In the genomic region with DNA sequence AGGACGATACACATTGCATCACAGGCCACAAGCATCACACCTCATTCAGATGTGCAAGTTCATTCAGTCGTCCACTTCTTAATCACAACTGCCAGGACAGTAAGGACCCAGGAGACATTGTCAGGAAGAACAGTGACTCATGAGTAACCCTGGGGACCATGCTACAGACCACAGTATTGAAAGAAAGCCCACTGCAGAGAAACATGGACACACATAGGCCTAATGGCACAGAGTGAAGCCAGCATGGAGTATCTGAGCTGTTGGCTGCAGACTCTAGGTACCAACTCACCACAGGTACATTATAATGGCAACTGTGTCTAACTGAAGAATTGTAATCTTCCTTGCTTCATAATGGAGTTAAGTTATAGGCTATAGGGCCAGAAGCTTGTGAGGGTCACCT, we compare ENCODE assay signal across 17 mouse cellular contexts.
DNase-seq lines count a peak whose midpoint lies in the region; TF ChIP-seq lines count a peak whose summit lies in the region.
"Had no signal": no experiment of that assay in that cellular context is flagged by ENCODE, and none has a peak within 500 bp of the region (broad histone marks: within the 10 kb centered on the region; RNA-seq: fewer than 3 reads in every experiment).

No protein-coding gene starts in this region.

- no peak for TF ChIP-seq CTCF in heart, adult 2 months (IDR thresholded peaks at IDR 0.05)

- H3K27me3 ChIP-seq in heart, adult 2 months (ENCODE audit: control insufficient read depth, insufficient read depth, low read length): no peaks in the 10 kb centered on the region
- H3K27me3 ChIP-seq in heart, embryonic 10.5 days (ENCODE audit: insufficient read depth, poor library complexity, severe bottlenecking): no peaks in the 10 kb centered on the region
- H3K27me3 ChIP-seq: CH12.LX, Patski had no signal

- no peak overlapping the region for H3K9ac ChIP-seq in heart, adult 2 months (ENCODE audit: low read depth, low read length)

- no peaks in the 10 kb centered on the region for H3K79me2 ChIP-seq in heart, adult 2 months (replicated peaks; ENCODE audit: control insufficient read depth, insufficient read depth, low read length)

- WGBS in heart, adult 2 months: 69% methylated on average over 2 of the region's 2 CpGs
- WGBS in heart, embryonic 10.5 days: 79% methylated on average over 2 of the region's 2 CpGs

- peak; percentile 55 for DNase-seq in heart, adult 11 months
- DNase-seq in heart, adult 2 months: no peak
- DNase-seq in heart, embryonic 10.5 days (ENCODE audit: low spot score): peak; percentile 51
- no peak for DNase-seq in heart, postnatal 36 days
- DNase-seq: adrenal gland, adult 2 months; adrenal gland, adult 8-10 months; adrenal gland, postnatal 10 days; adrenal gland, postnatal 14 days; adrenal gland, postnatal 25 days; adrenal gland, postnatal 36 days; B cell, adult 2 months; cerebellum, adult 11 months; cerebellum, adult 11-12 months; cerebellum, adult 18-20 months had no signal

- no peak overlapping the region for H3K4me3 ChIP-seq in heart, adult 2 months
- no peak overlapping the region for H3K4me3 ChIP-seq in heart, embryonic 10.5 days

- no peaks in the 10 kb centered on the region for H3K9me3 ChIP-seq in heart, embryonic 10.5 days

- TF ChIP-seq POLR2A in heart, adult 2 months (IDR thresholded peaks at IDR 0.05; ENCODE audit: insufficient read depth, low read depth, low read length): no peak

- H3K27ac ChIP-seq in heart, adult 2 months: no peak overlapping the region
- no peak overlapping the region for H3K27ac ChIP-seq in heart, embryonic 10.5 days

- H3K36me3 ChIP-seq in heart, adult 2 months (ENCODE audit: control insufficient read depth, insufficient read depth, low read length): no peaks in the 10 kb centered on the region
- H3K36me3 ChIP-seq in heart, embryonic 10.5 days: no peaks in the 10 kb centered on the region
- H3K36me3 ChIP-seq: G1E had no signal

- no peaks in the 10 kb centered on the region for H3K4me1 ChIP-seq in heart, adult 2 months (ENCODE audit: control insufficient read depth, insufficient read depth, low read length)
- no peaks in the 10 kb centered on the region for H3K4me1 ChIP-seq in heart, embryonic 10.5 days

- intact Hi-C loops in heart, adult 2 months (cut with DNase I): no loop called here
- intact Hi-C loops in heart, postnatal 36 days (cut with DNase I): no loop called here

- TF ChIP-seq EP300 in heart, adult 2 months (IDR thresholded peaks at IDR 0.05; ENCODE audit: insufficient read depth, low read depth, low read length): no peak

Comparison
In these comparisons a context has a peak if more than half of its experiments do, and no peak if none do; other contexts are left out.
1. DNase-seq: peak in heart, adult 11 months (single experiment) and heart, embryonic 10.5 days (single experiment); none in heart, adult 2 months (0 of 2) and heart, postnatal 36 days (0 of 2).